In the genomic region with DNA sequence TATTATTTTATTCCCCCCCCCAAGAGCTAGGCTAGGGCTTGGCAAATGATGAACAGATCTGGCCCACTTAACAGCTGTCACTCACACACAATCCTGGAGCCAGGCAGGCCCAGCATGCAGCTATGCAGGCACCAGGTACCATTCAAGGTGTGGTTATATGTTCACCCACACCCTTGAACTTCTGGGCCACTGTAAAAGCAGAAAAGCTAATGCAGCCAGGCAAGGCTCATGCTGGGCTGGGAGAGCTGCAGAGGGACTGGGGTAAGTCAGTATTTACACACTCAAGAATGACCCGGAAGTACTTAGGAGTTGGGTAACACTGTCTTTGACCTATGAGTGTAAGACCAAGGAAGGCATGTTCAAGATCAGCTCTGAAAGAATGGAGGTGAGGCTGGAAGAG, we compare ENCODE assay signal across 27 mouse cellular contexts. TPM values are rescaled to one million over a fixed set of nuclear protein-coding genes. Genes with fewer than 3 reads are reported as not detected.
DNase-seq lines count a peak whose midpoint lies in the region; ATAC-seq and TF ChIP-seq lines count a peak whose summit lies in the region.
"Had no signal": no experiment of that assay in that cellular context is flagged by ENCODE, and none has a peak within 500 bp of the region (broad histone marks: within the 10 kb centered on the region; RNA-seq: fewer than 3 reads in every experiment).

No protein-coding gene starts in this region.

- no peak overlapping the region for H3K4me2 ChIP-seq in liver, embryonic 12.5 days
- H3K4me2 ChIP-seq in intestine, embryonic 16.5 days (ENCODE audit: low read depth, low read length): no peak overlapping the region
- H3K4me2 ChIP-seq: embryonic facial prominence, embryonic 12.5 days; forebrain, embryonic 15.5 days; heart, embryonic 11.5 days; heart, embryonic 15.5 days; hindbrain, embryonic 13.5 days had no signal

- peak; percentile 11 for DNase-seq in liver, adult 2 months (ENCODE audit: extremely low read depth, low read depth, low spot score)
- peak; percentile 18 for DNase-seq in lung, postnatal 25 days (ENCODE audit: low spot score)
- DNase-seq in lung, postnatal 10 days: no peak
- DNase-seq in left cerebral cortex, postnatal 25 days (ENCODE audit: low spot score in 2 of 2): no peak
- DNase-seq in spleen, postnatal 36 days (ENCODE audit: low spot score in 2 of 2): no peak
- DNase-seq: adrenal gland, postnatal 10 days; B cell, adult 2 months; cerebellum, adult 11 months; cerebellum, adult 8-10 months; cerebellum, postnatal 25 days; gastrocnemius, postnatal 10 days; heart, adult 2 months; heart, postnatal 14 days had no signal

- no peaks in the 10 kb centered on the region for H3K9me3 ChIP-seq in liver, embryonic 12.5 days (replicated peaks)
- H3K9me3 ChIP-seq in intestine, embryonic 16.5 days (ENCODE audit: control insufficient read depth, low read length): no peaks in the 10 kb centered on the region
- H3K9me3 ChIP-seq: embryonic facial prominence, embryonic 12.5 days; forebrain, embryonic 15.5 days; G1E; heart, embryonic 15.5 days; hindbrain, embryonic 13.5 days had no signal

- no peak for TF ChIP-seq CTCF in liver, adult 2 months (IDR thresholded peaks at IDR 0.05; ENCODE audit: low read depth, low read length)

- 0 out of 2 replicates have a peak, but pooled peaks cover 3% of the 10 kb centered on the region for H3K79me2 ChIP-seq in liver, adult 2 months (ENCODE audit: control insufficient read depth, insufficient read depth, low read length)

- H3K27ac ChIP-seq in liver, adult 2 months (replicated peaks; ENCODE audit: insufficient read depth, low read depth, low read length): no peak overlapping the region
- no peak overlapping the region for H3K27ac ChIP-seq in liver, embryonic 12.5 days
- no peak overlapping the region for H3K27ac ChIP-seq in intestine, embryonic 16.5 days (ENCODE audit: low read length)
- H3K27ac ChIP-seq: embryonic facial prominence, embryonic 12.5 days; forebrain, embryonic 15.5 days; heart, adult 2 months; heart, embryonic 15.5 days; hindbrain, embryonic 13.5 days had no signal

- no peak overlapping the region for H3K4me3 ChIP-seq in liver, adult 2 months (ENCODE audit: insufficient read depth, low read depth, low read length)
- H3K4me3 ChIP-seq in liver, embryonic 12.5 days: no peak overlapping the region
- no peak overlapping the region for H3K4me3 ChIP-seq in intestine, embryonic 16.5 days (ENCODE audit: low read length)
- H3K4me3 ChIP-seq: embryonic facial prominence, embryonic 12.5 days; forebrain, embryonic 15.5 days; heart, adult 2 months; heart, embryonic 15.5 days; hindbrain, embryonic 13.5 days had no signal

- H3K4me1 ChIP-seq in liver, adult 2 months (ENCODE audit: control insufficient read depth, insufficient read depth, low read length): peaks cover 5% of the 10 kb centered on the region
- H3K4me1 ChIP-seq in liver, embryonic 12.5 days: no peaks in the 10 kb centered on the region
- no peaks in the 10 kb centered on the region for H3K4me1 ChIP-seq in intestine, embryonic 16.5 days (ENCODE audit: control insufficient read depth, insufficient read depth, low read length)
- H3K4me1 ChIP-seq: forebrain, embryonic 15.5 days; heart, embryonic 15.5 days; hindbrain, embryonic 13.5 days had no signal

- no peak overlapping the region for H3K9ac ChIP-seq in liver, adult 2 months (ENCODE audit: low read depth, low read length)
- no peak overlapping the region for H3K9ac ChIP-seq in liver, embryonic 12.5 days
- H3K9ac ChIP-seq in intestine, embryonic 16.5 days (ENCODE audit: low read depth, low read length): no peak overlapping the region
- H3K9ac ChIP-seq: embryonic facial prominence, embryonic 12.5 days; forebrain, embryonic 15.5 days; heart, embryonic 15.5 days; hindbrain, embryonic 13.5 days had no signal

- H3K36me3 ChIP-seq in liver, adult 2 months (ENCODE audit: control insufficient read depth, insufficient read depth, low read length): peaks cover 4% of the 10 kb centered on the region; the same call in 1 of the 2 replicates
- H3K36me3 ChIP-seq in liver, embryonic 12.5 days: no peaks in the 10 kb centered on the region; the same call in 1 of the 2 replicates
- H3K36me3 ChIP-seq in intestine, embryonic 16.5 days (ENCODE audit: control insufficient read depth, insufficient read depth, low read length): no peaks in the 10 kb centered on the region
- H3K36me3 ChIP-seq: embryonic facial prominence, embryonic 12.5 days; G1E; heart, embryonic 15.5 days had no signal

- H3K27me3 ChIP-seq in liver, adult 2 months (ENCODE audit: control insufficient read depth, insufficient read depth, low read length): no peaks in the 10 kb centered on the region
- H3K27me3 ChIP-seq in liver, embryonic 12.5 days (replicated peaks): no peaks in the 10 kb centered on the region
- H3K27me3 ChIP-seq in intestine, embryonic 16.5 days (replicated peaks; ENCODE audit: control insufficient read depth, insufficient read depth, low read length): no peaks in the 10 kb centered on the region
- H3K27me3 ChIP-seq: embryonic facial prominence, embryonic 12.5 days; forebrain, embryonic 15.5 days; heart, embryonic 15.5 days; hindbrain, embryonic 13.5 days had no signal

- TF ChIP-seq POLR2A in liver, adult 2 months (IDR thresholded peaks at IDR 0.05; ENCODE audit: extremely low read depth, insufficient read depth, low read length): no peak

- WGBS in liver, adult 2 months: 55% methylated on average over 1 of the region's 1 CpGs
- 68% methylated on average over 1 of the region's 1 CpGs for WGBS in liver, embryonic 12.5 days (ENCODE audit: insufficient replicate concordance)
- WGBS in intestine, embryonic 16.5 days: 88% methylated on average over 1 of the region's 1 CpGs

- intact Hi-C loops in left cerebral cortex, postnatal 25 days (cut with DNase I): no loop called here

- no peak for ATAC-seq in liver, embryonic 12.5 days
- ATAC-seq in intestine, embryonic 16.5 days: peak; percentile 86
- ATAC-seq: CD4-positive, CD25-positive, alpha-beta regulatory T cell, adult 4 months; forebrain, embryonic 15.5 days had no signal

RNA-seq across cellular contexts. Expression of gene Spata46, which starts 15.7 kb away (rescaled TPM):
- total RNA-seq in liver, adult 2 months (2014; rRNA removed): not detected in 2 replicates
- polyA plus RNA-seq in liver, adult 2 months (2012; rRNA removed): not detected in 2 replicates
- polyA plus RNA-seq in liver, embryonic 12.5 days (2016; fragmentation: Nextera tagmentation; extraction: Ambion mirVana): 0.38 and 0.47 TPM in 2 replicates
- polyA plus RNA-seq in intestine, embryonic 16.5 days (2015; fragmentation: Nextera tagmentation; extraction: Ambion mirVana): 0.80 and 1.0 TPM in 2 replicates
- not detected for total RNA-seq in left cerebral cortex, postnatal 25 days (2021)
- total RNA-seq: adrenal gland, postnatal 10 days; adrenal gland, postnatal 4 days; G1E; gastrocnemius, postnatal 10 days; heart, adult 2 months; heart, postnatal 14 days; hematopoietic stem cell, adult 5-6 weeks had no signal
- polyA plus RNA-seq: brain, embryonic 14.5 days; CD4-positive, CD25-positive, alpha-beta regulatory T cell, adult 4 months; cortical plate, adult 2 months; G1E had no signal

RNA-seq across cellular contexts. Expression of gene Gm7694, which starts 18.2 kb away (rescaled TPM):
- 1.0 and 1.2 TPM in 2 replicates for total RNA-seq in liver, adult 2 months (2014; rRNA removed)
- 2.6 and 2.9 TPM in 2 replicates for polyA plus RNA-seq in liver, adult 2 months (2012; rRNA removed)
- 1.9 and 2.3 TPM in 2 replicates for polyA plus RNA-seq in liver, embryonic 12.5 days (2016; fragmentation: Nextera tagmentation; extraction: Ambion mirVana)
- polyA plus RNA-seq in intestine, embryonic 16.5 days (2015; fragmentation: Nextera tagmentation; extraction: Ambion mirVana): 2.5 and 2.7 TPM in 2 replicates
- 1 to 10 TPM; 1.9 to 2.5 TPM for total RNA-seq in left cerebral cortex, postnatal 25 days (2021)
- polyA plus RNA-seq: CD4-positive, CD25-positive, alpha-beta regulatory T cell, adult 4 months had no signal

RNA-seq across cellular contexts. Expression of gene Sh2d1b1, which starts 47.2 kb away (rescaled TPM):
- not detected in 2 replicates for total RNA-seq in liver, adult 2 months (2014; rRNA removed)
- polyA plus RNA-seq in liver, adult 2 months (2012; rRNA removed): 0.06 TPM in 1 of 2 replicates, not detected in the other
- polyA plus RNA-seq in liver, embryonic 12.5 days (2016; fragmentation: Nextera tagmentation; extraction: Ambion mirVana): 0.13 and 0.17 TPM in 2 replicates
- 0.35 and 0.50 TPM in 2 replicates for polyA plus RNA-seq in intestine, embryonic 16.5 days (2015; fragmentation: Nextera tagmentation; extraction: Ambion mirVana)
- total RNA-seq in left cerebral cortex, postnatal 25 days (2021): not detected
- total RNA-seq: gastrocnemius, postnatal 10 days had no signal
- polyA plus RNA-seq: CD4-positive, CD25-positive, alpha-beta regulatory T cell, adult 4 months; cortical plate, adult 2 months; forebrain, embryonic 11.5 days; G1E; hindbrain, embryonic 13.5 days had no signal

Comparison
In these comparisons a context has a peak if more than half of its experiments do, and no peak if none do; other contexts are left out.
1. DNase-seq: peak in liver, adult 2 months (single experiment) and lung, postnatal 25 days (single experiment); none in lung, postnatal 10 days (single experiment), left cerebral cortex, postnatal 25 days (0 of 2) and spleen, postnatal 36 days (0 of 2).